Mouse (Mus musculus): ENCODE results near the gene Tbcb. TPM values are rescaled to one million over a fixed set of nuclear protein-coding genes. Genes with fewer than 3 reads are reported as not detected.
"Not testable (repeated sequence)": the region's sequence is repeated elsewhere in the genome, so short reads cannot be mapped to it uniquely, and the experiment has no call there.

The Tbcb gene
- total RNA-seq, 2 experiments from 2014 or later, result 48.2 to 92.7 TPM

GRCm38 (mm10) chr7:30194884-30195283, 37.2 kb downstream of the Tbcb start:
- ATAC-seq (ENCODE audit: poor library complexity, severe bottlenecking), result peak; percentile 90

GRCm38 (mm10) chr7:30194101-30194831, 37.8 kb downstream of the Tbcb start:
- peak; percentile 17 for ATAC-seq (ENCODE audit: poor library complexity, severe bottlenecking)

DNA sequence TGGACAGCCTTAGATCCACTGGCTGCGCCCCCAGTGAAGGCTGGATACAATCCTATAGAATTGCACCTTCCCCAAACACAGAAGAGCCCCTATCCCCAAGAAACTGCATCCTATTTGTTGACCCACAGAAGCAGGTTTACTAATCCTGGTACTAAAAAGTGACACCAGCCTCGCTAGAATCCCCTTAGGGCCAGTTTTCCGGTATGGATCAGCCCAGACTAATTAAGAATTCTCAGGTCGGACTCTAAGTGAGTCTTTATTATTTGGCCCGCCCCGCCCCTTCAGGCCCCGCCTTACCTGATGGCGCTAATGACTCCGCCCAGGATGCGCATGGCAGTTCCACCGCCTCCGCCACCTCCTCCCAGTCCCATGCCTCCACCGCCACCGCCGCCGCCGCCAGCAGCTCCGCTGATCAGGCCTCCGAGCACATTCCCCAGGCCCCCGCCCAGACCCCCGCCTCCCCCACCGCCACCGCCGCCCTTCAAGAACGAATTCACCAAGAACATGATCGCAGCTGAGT, 38.4 kb downstream of the Tbcb start:
- ATAC-seq (ENCODE audit: poor library complexity, severe bottlenecking), result peak; percentile 74

DNA sequence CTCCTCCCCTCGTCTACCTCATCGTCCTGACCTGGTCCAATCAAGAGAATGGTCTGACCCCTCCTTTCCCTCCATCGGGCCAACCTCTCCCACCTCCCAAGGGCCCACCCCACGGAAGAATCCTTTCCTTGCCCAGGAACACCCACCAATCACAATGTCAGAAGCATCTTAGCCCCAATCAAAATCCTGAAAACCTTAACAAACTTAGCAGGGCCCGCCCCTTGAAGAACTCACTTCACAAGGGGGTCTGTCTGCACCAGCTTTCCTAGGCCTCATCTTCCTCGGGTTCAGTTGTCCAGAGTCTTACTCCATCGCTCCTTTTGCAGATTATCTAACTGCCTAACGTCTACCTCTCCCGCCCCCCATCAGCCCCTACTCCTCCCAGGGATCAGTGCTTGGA, 39.1 kb downstream of the Tbcb start:
- ATAC-seq (ENCODE audit: poor library complexity, severe bottlenecking), result no peak

GRCm38 (mm10) chr7:30192088-30192487, 40.0 kb downstream of the Tbcb start:
- ATAC-seq (ENCODE audit: poor library complexity, severe bottlenecking), result no peak

DNA sequence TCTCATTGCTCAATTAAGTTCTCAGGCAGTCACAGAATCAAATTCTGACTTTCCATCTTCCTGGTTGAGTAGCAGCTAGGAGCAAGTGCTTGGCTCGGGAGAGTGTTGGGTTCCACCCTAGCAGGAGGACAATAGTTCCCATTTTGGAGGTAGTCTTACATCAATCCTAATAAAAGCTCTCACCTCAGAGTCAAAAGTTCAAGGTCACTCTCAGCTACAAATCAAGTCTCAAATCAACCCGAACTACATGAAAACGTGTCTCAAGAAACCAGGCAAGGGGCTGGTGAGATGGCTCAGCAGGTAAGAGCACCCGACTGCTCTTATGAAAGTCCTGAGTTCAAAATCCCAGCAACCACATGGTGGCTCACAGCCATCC, 43.0 kb downstream of the Tbcb start:
- no peak for ATAC-seq (ENCODE audit: poor library complexity, severe bottlenecking)

GRCm38 (mm10) chr7:30188344-30189115, 43.5 kb downstream of the Tbcb start:
- ATAC-seq (ENCODE audit: poor library complexity, severe bottlenecking), result no peak

DNA sequence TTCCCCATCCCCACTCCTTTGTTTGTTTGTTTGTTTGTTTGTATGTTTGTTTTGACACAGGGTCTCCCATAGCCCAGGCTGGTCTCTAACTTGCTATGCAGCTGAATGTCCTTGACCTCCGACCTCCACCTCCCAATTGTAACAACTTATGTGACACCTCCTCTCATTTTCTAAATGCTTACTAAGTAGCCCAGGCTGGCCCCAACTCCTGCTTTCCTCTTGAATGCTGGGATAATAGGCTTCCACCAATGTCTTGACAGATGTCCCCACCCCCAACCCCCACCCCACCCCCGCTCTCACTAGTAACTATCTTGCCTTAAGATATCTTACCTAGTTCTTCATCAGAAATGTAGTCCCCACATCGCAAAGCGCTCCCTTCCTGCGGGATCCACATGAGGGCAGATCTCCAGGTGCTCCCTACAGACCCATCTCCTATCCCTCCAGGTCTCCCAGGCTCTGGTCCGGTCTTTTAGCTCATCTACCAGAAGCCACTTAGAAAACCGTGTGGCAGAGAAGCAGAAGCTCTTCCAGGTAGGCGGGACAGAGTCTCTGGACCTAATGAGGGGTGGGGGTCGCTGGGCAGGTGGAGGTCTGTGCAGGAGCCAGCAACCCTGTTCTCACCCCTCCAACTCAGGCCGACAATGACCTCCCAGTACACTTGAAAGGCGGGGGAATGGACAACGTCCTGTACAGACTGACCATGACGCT, 47.3 kb downstream of the Tbcb start:
- no peak for ATAC-seq (ENCODE audit: poor library complexity, severe bottlenecking)

DNA sequence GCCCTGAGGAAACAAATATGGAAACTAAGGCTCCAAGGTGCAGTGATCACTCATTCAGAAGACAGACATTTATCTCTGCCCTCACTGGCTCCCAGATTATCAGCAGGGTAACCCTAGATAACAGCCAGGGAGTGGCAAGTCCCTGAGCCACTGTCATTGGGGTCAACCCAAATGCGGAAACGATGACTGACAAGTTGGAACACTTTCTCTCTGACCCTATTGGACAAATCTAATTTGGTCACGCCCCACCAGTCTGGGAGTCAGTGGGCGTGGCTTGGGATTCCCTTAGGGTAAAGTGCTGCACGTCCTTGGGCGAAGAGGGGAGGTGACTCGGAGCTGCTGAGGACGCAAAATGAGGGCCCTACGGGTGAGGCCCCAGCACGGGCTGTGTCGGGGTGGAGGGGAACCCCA, 48.2 kb downstream of the Tbcb start, which contains the start of gene Cox7a1:
Gene Cox7a1, plus strand, starts transcription at position 266 of the 411 bp plus-strand sequence.
- peak; percentile 96 for ATAC-seq (ENCODE audit: poor library complexity, severe bottlenecking)

DNA sequence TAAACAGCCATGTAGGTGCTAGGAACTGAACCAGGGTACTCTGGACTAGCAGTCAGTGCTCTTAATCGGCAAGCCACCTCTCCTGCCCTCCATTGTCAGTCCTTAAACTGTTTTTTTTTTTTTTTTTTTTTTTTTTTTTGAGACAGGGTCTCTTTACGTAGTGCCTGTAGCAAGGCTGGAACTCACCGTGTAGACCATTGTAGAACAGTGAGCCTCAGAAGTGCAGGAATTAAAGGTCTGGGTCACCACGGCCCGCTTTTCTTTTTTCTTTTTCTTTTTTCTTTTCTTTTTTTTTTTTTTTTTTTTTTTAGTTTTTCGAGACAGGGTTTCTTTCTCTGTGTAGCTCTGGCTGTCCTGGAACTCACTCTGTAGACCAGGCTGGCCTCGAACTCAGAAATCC, 48.9 kb downstream of the Tbcb start:
- ATAC-seq (ENCODE audit: poor library complexity, severe bottlenecking), result not testable (repeated sequence)

DNA sequence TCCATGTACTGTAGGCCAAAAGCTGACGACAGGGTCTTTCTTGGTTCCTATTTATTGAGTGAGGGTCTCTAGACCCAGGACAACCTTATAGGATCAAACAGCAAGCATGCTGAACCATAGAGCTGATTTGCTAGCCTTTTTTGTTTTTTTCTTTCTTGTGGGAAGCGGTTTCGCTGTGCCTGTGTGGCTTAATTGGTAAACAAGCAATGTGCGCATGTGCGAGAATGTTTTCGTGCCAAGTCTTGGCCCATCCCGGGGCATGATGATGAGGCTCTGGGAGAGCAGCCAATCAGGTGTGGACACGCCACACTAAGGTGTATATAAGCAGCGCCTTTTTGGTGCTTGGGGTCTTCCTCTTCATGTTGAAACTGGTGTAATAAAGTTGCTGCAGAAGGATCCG, 50.1 kb downstream of the Tbcb start:
- not testable (repeated sequence) for ATAC-seq (ENCODE audit: poor library complexity, severe bottlenecking)

DNA sequence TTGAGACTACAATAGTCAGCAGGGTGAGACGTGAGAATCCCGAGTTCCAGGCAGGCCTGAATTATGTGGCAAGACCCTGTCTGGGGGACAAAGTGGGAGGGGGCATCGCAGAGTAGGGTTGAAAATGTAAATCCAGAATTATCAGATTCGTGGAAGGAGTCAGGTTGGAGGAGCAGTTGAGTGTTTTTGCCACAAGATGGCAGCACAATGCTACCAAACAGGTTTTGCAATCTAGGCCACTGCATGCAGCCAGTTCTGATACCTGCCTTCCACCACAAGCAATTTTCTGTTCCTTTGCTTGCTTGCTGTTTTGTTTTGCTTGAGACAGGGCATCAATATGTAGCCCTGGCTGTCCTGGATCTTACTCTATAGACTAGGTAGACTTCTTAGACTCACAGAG, 50.8 kb downstream of the Tbcb start:
- peak; percentile 76 for ATAC-seq (ENCODE audit: poor library complexity, severe bottlenecking)

DNA sequence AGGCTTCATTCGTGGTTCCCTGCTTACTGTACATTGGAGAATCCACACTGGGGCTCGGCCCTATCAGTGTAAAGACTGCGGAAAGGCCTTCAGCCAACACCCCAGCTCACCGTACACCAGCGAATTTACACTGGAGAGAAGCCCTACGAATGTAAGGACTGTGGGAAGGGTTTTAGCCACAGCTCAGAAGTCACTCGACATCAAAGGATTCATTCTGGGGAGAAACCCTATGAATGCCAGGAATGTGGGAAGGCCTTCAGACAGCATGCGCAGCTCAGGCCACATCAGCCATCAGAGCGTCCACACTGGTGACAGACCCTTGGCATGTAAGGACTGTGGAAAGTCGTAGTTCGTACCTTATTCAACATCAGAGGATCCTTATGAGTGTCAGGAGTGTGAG, 53.8 kb downstream of the Tbcb start:
- no peak for ATAC-seq (ENCODE audit: poor library complexity, severe bottlenecking)

DNA sequence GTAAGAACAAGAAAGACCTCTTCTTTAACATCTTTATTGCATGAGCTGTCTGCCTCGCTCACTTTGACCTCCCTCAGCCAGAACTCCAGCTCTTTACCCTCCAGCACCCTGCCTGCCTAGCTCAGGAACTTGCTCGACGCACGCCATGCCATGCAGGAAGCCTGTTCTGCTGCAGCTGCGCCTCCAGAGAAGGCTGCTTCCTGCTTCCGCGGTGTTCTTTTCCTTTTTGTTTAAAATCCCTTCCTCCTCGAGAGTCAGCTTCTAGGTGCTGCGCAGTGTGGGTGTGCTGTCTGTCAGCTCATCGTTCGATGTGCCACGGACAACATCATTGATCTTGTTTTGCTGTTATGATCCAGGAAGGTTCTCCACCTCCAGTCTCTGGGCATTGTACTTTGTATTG, 55.6 kb downstream of the Tbcb start:
- no peak for ATAC-seq (ENCODE audit: poor library complexity, severe bottlenecking)

Other genes starting within 250 kb of the Tbcb start
- gene Zfp568, start 248.3 kb downstream of the Tbcb start, total RNA-seq (2015), result 4.9 and 7.0 TPM in 2 replicates
- gene Zfp568, start 248.3 kb downstream of the Tbcb start, total RNA-seq (2017), result 14.6 and 15.1 TPM in 2 replicates
- 1.4 and 2.1 TPM in 2 replicates for gene Zfp14, start 180.9 kb downstream of the Tbcb start, total RNA-seq (2015)
- 0.89 and 0.95 TPM in 2 replicates for gene Zfp14, start 180.9 kb downstream of the Tbcb start, total RNA-seq (2017)
- 0.83 and 0.91 TPM in 2 replicates for gene Zfp82, start 159.4 kb downstream of the Tbcb start, total RNA-seq (2015)
- gene Zfp82, start 159.4 kb downstream of the Tbcb start, total RNA-seq (2017), result 3.0 and 3.2 TPM in 2 replicates
- gene Gm26920, start 141.9 kb downstream of the Tbcb start, total RNA-seq (2015), result 1.4 TPM in 1 of 2 replicates, not detected in the other
- gene Gm26920, start 141.9 kb downstream of the Tbcb start, total RNA-seq (2017), result not detected in 2 replicates
- 2.7 and 3.5 TPM in 2 replicates for gene Zfp566, start 141.7 kb downstream of the Tbcb start, total RNA-seq (2015)
- gene Zfp566, start 141.7 kb downstream of the Tbcb start, total RNA-seq (2017), result 0.85 and 1.9 TPM in 2 replicates
- gene Zfp260, start 137.5 kb downstream of the Tbcb start, total RNA-seq (2015), result 26.0 and 29.6 TPM in 2 replicates
- 22.8 and 26.4 TPM in 2 replicates for gene Zfp260, start 137.5 kb downstream of the Tbcb start, total RNA-seq (2017)
- gene Zfp382, start 110.3 kb downstream of the Tbcb start, total RNA-seq (2015), result 6.7 and 7.8 TPM in 2 replicates
- 14.9 and 15.2 TPM in 2 replicates for gene Zfp382, start 110.3 kb downstream of the Tbcb start, total RNA-seq (2017)
- gene Zfp146, start 62.5 kb downstream of the Tbcb start, total RNA-seq (2015), result 16.6 and 25.2 TPM in 2 replicates
- gene Zfp146, start 62.5 kb downstream of the Tbcb start, total RNA-seq (2017), result 32.8 and 35.2 TPM in 2 replicates
- gene Cox7a1, start 48.1 kb downstream of the Tbcb start, total RNA-seq (2015), result 0.91 and 1.6 TPM in 2 replicates
- gene Cox7a1, start 48.1 kb downstream of the Tbcb start, total RNA-seq (2017), result 0.94 and 2.4 TPM in 2 replicates
- 485 and 524 TPM in 2 replicates for gene Capns1, start 33.5 kb downstream of the Tbcb start, total RNA-seq (2015)
- gene Capns1, start 33.5 kb downstream of the Tbcb start, total RNA-seq (2017), result 307 and 314 TPM in 2 replicates
- gene Polr2i, start 324 bp downstream of the Tbcb start, total RNA-seq (2015), result 46.4 and 51.0 TPM in 2 replicates
- gene Polr2i, start 324 bp downstream of the Tbcb start, total RNA-seq (2017), result 31.5 and 39.1 TPM in 2 replicates
- gene Ovol3, start 3.5 kb upstream of the Tbcb start, total RNA-seq (2015), result 0.55 TPM in 1 of 2 replicates, not detected in the other
- gene Ovol3, start 3.5 kb upstream of the Tbcb start, total RNA-seq (2017), result not detected in 2 replicates
- gene Thap8, start 47.8 kb upstream of the Tbcb start, total RNA-seq (2015), result 0.36 and 0.51 TPM in 2 replicates
- gene Thap8, start 47.8 kb upstream of the Tbcb start, total RNA-seq (2017), result 0.84 and 1.1 TPM in 2 replicates
- gene Wdr62, start 48.1 kb upstream of the Tbcb start, total RNA-seq (2015), result 13.3 and 19.5 TPM in 2 replicates
- 6.8 and 10.5 TPM in 2 replicates for gene Wdr62, start 48.1 kb upstream of the Tbcb start, total RNA-seq (2017)
- gene Clip3, start 59.5 kb upstream of the Tbcb start, total RNA-seq (2015), result 0.04 TPM in 1 of 2 replicates, not detected in the other
- not detected in 2 replicates for gene Clip3, start 59.5 kb upstream of the Tbcb start, total RNA-seq (2017)
- gene Alkbh6, start 76.4 kb upstream of the Tbcb start, total RNA-seq (2015), result 18.2 and 24.2 TPM in 2 replicates
- 19.0 and 22.3 TPM in 2 replicates for gene Alkbh6, start 76.4 kb upstream of the Tbcb start, total RNA-seq (2017)
- 0.58 and 1.9 TPM in 2 replicates for gene Syne4, start 82.5 kb upstream of the Tbcb start, total RNA-seq (2015)
- 0.49 and 1.1 TPM in 2 replicates for gene Syne4, start 82.5 kb upstream of the Tbcb start, total RNA-seq (2017)
- 0.11 TPM in 1 of 2 replicates, not detected in the other for gene E130208F15Rik, start 89.5 kb upstream of the Tbcb start, total RNA-seq (2015)
- gene E130208F15Rik, start 89.5 kb upstream of the Tbcb start, total RNA-seq (2017), result 0.57 and 0.88 TPM in 2 replicates
- gene Sdhaf1, start 91.6 kb upstream of the Tbcb start, total RNA-seq (2015), result 3.7 and 5.1 TPM in 2 replicates
- 5.8 and 5.9 TPM in 2 replicates for gene Sdhaf1, start 91.6 kb upstream of the Tbcb start, total RNA-seq (2017)
- 0.11 TPM in 1 of 2 replicates, not detected in the other for gene Lrfn3, start 130.5 kb upstream of the Tbcb start, total RNA-seq (2015)
- not detected in 2 replicates for gene Lrfn3, start 130.5 kb upstream of the Tbcb start, total RNA-seq (2017)
- 2,723 and 2,838 TPM in 2 replicates for gene Tyrobp, start 181.5 kb upstream of the Tbcb start, total RNA-seq (2015)
- gene Tyrobp, start 181.5 kb upstream of the Tbcb start, total RNA-seq (2017), result 1,463 and 1,715 TPM in 2 replicates
- gene Hcst, start 187.6 kb upstream of the Tbcb start, total RNA-seq (2015), result 45.8 and 47.6 TPM in 2 replicates
- 13.3 and 18.5 TPM in 2 replicates for gene Hcst, start 187.6 kb upstream of the Tbcb start, total RNA-seq (2017)
- 23.0 and 28.6 TPM in 2 replicates for gene Nfkbid, start 189.5 kb upstream of the Tbcb start, total RNA-seq (2015)
- gene Nfkbid, start 189.5 kb upstream of the Tbcb start, total RNA-seq (2017), result 13.3 and 17.2 TPM in 2 replicates
- gene Aplp1, start 213.3 kb upstream of the Tbcb start, total RNA-seq (2015), result 0.07 and 0.25 TPM in 2 replicates
- gene Aplp1, start 213.3 kb upstream of the Tbcb start, total RNA-seq (2017), result 0.08 TPM in 1 of 2 replicates, not detected in the other
- gene Kirrel2, start 225.4 kb upstream of the Tbcb start, total RNA-seq (2015), result not detected in 2 replicates
- gene Kirrel2, start 225.4 kb upstream of the Tbcb start, total RNA-seq (2017), result 0.07 TPM in 1 of 2 replicates, not detected in the other
- gene Nphs1, start 226.0 kb upstream of the Tbcb start, total RNA-seq (2015), result not detected in 2 replicates
- 0.29 TPM in 1 of 2 replicates, not detected in the other for gene Nphs1, start 226.0 kb upstream of the Tbcb start, total RNA-seq (2017)